Mouse (Mus musculus): ENCODE results near the gene Nol4l.
A peak's percentile ranks its signal among the peaks of the same experiment; 100 is the strongest.

The Nol4l gene

GRCm38 (mm10) chr2:153445137-153446016 lies 84.4 kb downstream of the Nol4l start:
- DNase-seq (ENCODE audit: low read depth in 2 of 2, low spot score in 2 of 2) = peak; percentile 9 to 12

- DNase-seq (ENCODE audit: low read depth in 2 of 2, low spot score in 2 of 2) = peak; percentile 20 to 24
These were observed 85.3 kb downstream of the Nol4l start for GRCm38 (mm10) chr2:153444254-153445136.

GRCm38 (mm10) chr2:153443434-153444240 lies 86.1 kb downstream of the Nol4l start:
- peak in 1 of 2 experiments; percentile 11 for DNase-seq (ENCODE audit: low read depth in 2 of 2, low spot score in 2 of 2)

- DNase-seq (ENCODE audit: low read depth in 2 of 2, low spot score in 2 of 2) = no peak
These were observed 87.1 kb downstream of the Nol4l start for GRCm38 (mm10) chr2:153442720-153443119.

- DNase-seq (ENCODE audit: low read depth in 2 of 2, low spot score in 2 of 2) = no peak
These were observed 88.5 kb downstream of the Nol4l start for GRCm38 (mm10) chr2:153441228-153441627.

- no peak for DNase-seq (ENCODE audit: low read depth in 2 of 2, low spot score in 2 of 2)
These were observed 89.0 kb downstream of the Nol4l start for GRCm38 (mm10) chr2:153440755-153441154.

GRCm38 (mm10) chr2:153437306-153437659 lies 92.5 kb downstream of the Nol4l start:
- DNase-seq (ENCODE audit: low read depth in 2 of 2, low spot score in 2 of 2) = no peak

GRCm38 (mm10) chr2:153436641-153437305 lies 93.0 kb downstream of the Nol4l start:
- no peak for DNase-seq (ENCODE audit: low read depth in 2 of 2, low spot score in 2 of 2)

- no peak for DNase-seq (ENCODE audit: low read depth in 2 of 2, low spot score in 2 of 2)
These were observed 94.6 kb downstream of the Nol4l start for GRCm38 (mm10) chr2:153434880-153435831.

- no peak for DNase-seq (ENCODE audit: low read depth in 2 of 2, low spot score in 2 of 2)
These were observed 95.9 kb downstream of the Nol4l start for GRCm38 (mm10) chr2:153433859-153434258.

GRCm38 (mm10) chr2:153432492-153432891 lies 97.3 kb downstream of the Nol4l start:
- no peak for DNase-seq (ENCODE audit: low read depth in 2 of 2, low spot score in 2 of 2)

- no peak for DNase-seq (ENCODE audit: low read depth in 2 of 2, low spot score in 2 of 2)
These were observed 99.2 kb downstream of the Nol4l start for GRCm38 (mm10) chr2:153430571-153430970.

- no peak for DNase-seq (ENCODE audit: low read depth in 2 of 2, low spot score in 2 of 2)
These were observed 101.3 kb downstream of the Nol4l start for GRCm38 (mm10) chr2:153428485-153428884.

- DNase-seq (ENCODE audit: low read depth in 2 of 2, low spot score in 2 of 2) = no peak
These were observed 102.8 kb downstream of the Nol4l start for GRCm38 (mm10) chr2:153426931-153427330.

- DNase-seq (ENCODE audit: low read depth in 2 of 2, low spot score in 2 of 2) = no peak
These were observed 103.6 kb downstream of the Nol4l start for GRCm38 (mm10) chr2:153425998-153426670.

- no peak for DNase-seq (ENCODE audit: low read depth in 2 of 2, low spot score in 2 of 2)
These were observed 104.5 kb downstream of the Nol4l start for GRCm38 (mm10) chr2:153425124-153425844.

- DNase-seq (ENCODE audit: low read depth in 2 of 2, low spot score in 2 of 2) = no peak
These were observed 105.2 kb downstream of the Nol4l start for GRCm38 (mm10) chr2:153424557-153424956.

- no peak for DNase-seq (ENCODE audit: low read depth in 2 of 2, low spot score in 2 of 2)
These were observed 106.7 kb downstream of the Nol4l start for GRCm38 (mm10) chr2:153423113-153423512.

Data from CD8-positive naive resting alpha-beta T cell, adult 2 months (primary cell).